Comparison of ENCODE assay signal across 9 mouse cellular contexts in genomic region chr14:119137512-119137905, GRCm38 (mm10). TPM values are rescaled to one million over a fixed set of nuclear protein-coding genes. Genes with fewer than 3 reads are reported as not detected.
DNase-seq lines count a peak whose midpoint lies in the region; ATAC-seq and TF ChIP-seq lines count a peak whose summit lies in the region.
"Had no signal": no experiment of that assay in that cellular context is flagged by ENCODE, and none has a peak within 500 bp of the region (broad histone marks: within the 10 kb centered on the region; RNA-seq: fewer than 3 reads in every experiment).

No protein-coding gene starts in this region.

- no peak for TF ChIP-seq CTCF in E14TG2a.4 (conservative IDR thresholded peaks at IDR 0.05; ENCODE audit: low read length)
- peak; percentile 68 for TF ChIP-seq CTCF in layer of hippocampus, adult 2 months (conservative IDR thresholded peaks at IDR 0.05)

- peak overlapping the region; percentile 97 for H3K4me2 ChIP-seq in forebrain, embryonic 13.5 days
- peak overlapping the region; percentile 66 for H3K4me2 ChIP-seq in liver, embryonic 15.5 days
- H3K4me2 ChIP-seq in neural tube, embryonic 15.5 days: peak overlapping the region; percentile 94

- under 1% methylated on average over 37 of the region's 38 CpGs for WGBS in forebrain, embryonic 13.5 days
- WGBS in liver, embryonic 15.5 days (ENCODE audit: insufficient replicate concordance): under 1% methylated on average over 38 of the region's 38 CpGs
- under 1% methylated on average over 38 of the region's 38 CpGs for WGBS in neural tube, embryonic 15.5 days

- DNase-seq in heart, postnatal 4 days: peak; percentile 49
- peak; percentile 92 for DNase-seq in layer of hippocampus, adult 2 months (ENCODE audit: low spot score in 2 of 2)
- DNase-seq in thymus, postnatal 4 days: peak; percentile 56

- H3K9me3 ChIP-seq in E14TG2a.4 (ENCODE audit: low read length): peaks cover 40% of the 10 kb centered on the region
- H3K9me3 ChIP-seq in forebrain, embryonic 13.5 days (replicated peaks): no peaks in the 10 kb centered on the region
- no peaks in the 10 kb centered on the region for H3K9me3 ChIP-seq in liver, embryonic 15.5 days (replicated peaks)
- no peaks in the 10 kb centered on the region for H3K9me3 ChIP-seq in neural tube, embryonic 15.5 days (replicated peaks)

- H3K4me3 ChIP-seq in E14TG2a.4 (replicated peaks; ENCODE audit: low read length): peak overlapping the region; percentile 86
- H3K4me3 ChIP-seq in brown adipose tissue, adult 24 weeks (ENCODE audit: insufficient read depth, low read depth, low read length): peak overlapping the region; percentile 52
- H3K4me3 ChIP-seq in forebrain, embryonic 13.5 days: peak overlapping the region; percentile 69
- peak overlapping the region; percentile 76 for H3K4me3 ChIP-seq in layer of hippocampus, adult 2 months
- peak overlapping the region; percentile 49 for H3K4me3 ChIP-seq in liver, embryonic 15.5 days (replicated peaks)
- H3K4me3 ChIP-seq in neural tube, embryonic 15.5 days (replicated peaks): peak overlapping the region; percentile 74

- peak; percentile 95 for ATAC-seq in forebrain, embryonic 13.5 days
- ATAC-seq in liver, embryonic 15.5 days (ENCODE audit: insufficient read depth): peak; percentile 15; the same call in 1 of the 2 replicates
- ATAC-seq in neural tube, embryonic 15.5 days (ENCODE audit: low FRiP score): peak; percentile 90

- H3K27me3 ChIP-seq in E14TG2a.4 (ENCODE audit: insufficient read depth, low read length): peaks cover 64% of the 10 kb centered on the region
- H3K27me3 ChIP-seq in forebrain, embryonic 13.5 days: peaks cover 47% of the 10 kb centered on the region
- peaks cover 67% of the 10 kb centered on the region for H3K27me3 ChIP-seq in liver, embryonic 15.5 days
- H3K27me3 ChIP-seq in neural tube, embryonic 15.5 days (replicated peaks): peaks cover 21% of the 10 kb centered on the region

- peak overlapping the region; percentile 75 for H3K9ac ChIP-seq in forebrain, embryonic 13.5 days
- H3K9ac ChIP-seq in liver, embryonic 15.5 days: no peak overlapping the region
- peak overlapping the region; percentile 57 for H3K9ac ChIP-seq in neural tube, embryonic 15.5 days (replicated peaks)

- H3K4me1 ChIP-seq in E14TG2a.4 (replicated peaks; ENCODE audit: low read depth, low read length): peaks cover 13% of the 10 kb centered on the region; the same call in 1 of the 2 replicates
- no peaks in the 10 kb centered on the region for H3K4me1 ChIP-seq in brown adipose tissue, adult 24 weeks (ENCODE audit: control insufficient read depth, insufficient read depth, insufficient read length, low read length)
- peaks cover 22% of the 10 kb centered on the region for H3K4me1 ChIP-seq in forebrain, embryonic 13.5 days
- peaks cover 5% of the 10 kb centered on the region; the same call in 1 of the 2 replicates for H3K4me1 ChIP-seq in liver, embryonic 15.5 days (replicated peaks)
- peaks cover 24% of the 10 kb centered on the region for H3K4me1 ChIP-seq in neural tube, embryonic 15.5 days

- H3K27ac ChIP-seq in brown adipose tissue, adult 24 weeks (replicated peaks; ENCODE audit: low read depth, low read length): no peak overlapping the region
- no peak overlapping the region for H3K27ac ChIP-seq in forebrain, embryonic 13.5 days
- H3K27ac ChIP-seq in layer of hippocampus, adult 2 months: peak overlapping the region; percentile 85
- H3K27ac ChIP-seq in liver, embryonic 15.5 days (replicated peaks): no peak overlapping the region
- H3K27ac ChIP-seq in neural tube, embryonic 15.5 days (replicated peaks): peak overlapping the region; percentile 57

- no peaks in the 10 kb centered on the region for H3K36me3 ChIP-seq in E14TG2a.4 (ENCODE audit: insufficient read depth, low read length)
- no peaks in the 10 kb centered on the region for H3K36me3 ChIP-seq in forebrain, embryonic 13.5 days (ENCODE audit: poor library complexity, severe bottlenecking)
- H3K36me3 ChIP-seq in liver, embryonic 15.5 days (replicated peaks): no peaks in the 10 kb centered on the region
- H3K36me3 ChIP-seq in neural tube, embryonic 15.5 days: no peaks in the 10 kb centered on the region

RNA-seq across cellular contexts. Expression of gene Hs6st3, which starts 0.6 kb away (rescaled TPM):
- polyA plus RNA-seq in brown adipose tissue, adult 24 weeks (2012; ENCODE audit: insufficient read depth, insufficient read length, missing spikeins): not detected in 2 replicates
- 0.26 and 0.35 TPM in 2 replicates for polyA plus RNA-seq in forebrain, embryonic 13.5 days (2015; fragmentation: Nextera tagmentation; extraction: Ambion mirVana)
- total RNA-seq in heart, postnatal 4 days (2021): under 1 TPM in 1 of 2 experiments, not detected in 1; 0.16 TPM
- total RNA-seq in layer of hippocampus, adult 2 months (2021): 10 to 100 TPM; 61.6 to 66.8 TPM
- polyA plus RNA-seq in liver, embryonic 15.5 days (2015; fragmentation: Nextera tagmentation; extraction: Ambion mirVana): not detected in 2 replicates
- polyA plus RNA-seq in neural tube, embryonic 15.5 days (2015; fragmentation: Nextera tagmentation; extraction: Ambion mirVana): 2.0 and 2.1 TPM in 2 replicates
- total RNA-seq: neutrophil, adult 5-6 weeks had no signal

RNA-seq across cellular contexts. Expression of gene Uggt2, which starts 38.3 kb away (rescaled TPM):
- 5.8 and 21.4 TPM in 2 replicates for polyA plus RNA-seq in brown adipose tissue, adult 24 weeks (2012; ENCODE audit: insufficient read depth, insufficient read length, missing spikeins)
- 12.6 and 15.5 TPM in 2 replicates for polyA plus RNA-seq in forebrain, embryonic 13.5 days (2015; fragmentation: Nextera tagmentation; extraction: Ambion mirVana)
- total RNA-seq in heart, postnatal 4 days (2021): 1 to 10 TPM; 5.5 to 7.9 TPM
- 10 to 100 TPM; 27.4 to 31.3 TPM for total RNA-seq in layer of hippocampus, adult 2 months (2021)
- 1.0 and 1.7 TPM in 2 replicates for polyA plus RNA-seq in liver, embryonic 15.5 days (2015; fragmentation: Nextera tagmentation; extraction: Ambion mirVana)
- 15.1 and 19.8 TPM in 2 replicates for polyA plus RNA-seq in neural tube, embryonic 15.5 days (2015; fragmentation: Nextera tagmentation; extraction: Ambion mirVana)

Comparison
In these comparisons a context has a peak if more than half of its experiments do, and no peak if none do; other contexts are left out.
1. H3K27ac ChIP-seq: peak in layer of hippocampus, adult 2 months (single experiment) and neural tube, embryonic 15.5 days (single experiment); none in brown adipose tissue, adult 24 weeks (single experiment), forebrain, embryonic 13.5 days (single experiment) and liver, embryonic 15.5 days (single experiment).
2. ATAC-seq: peak in every context shown above with its lines; median percentile 95 in forebrain, embryonic 13.5 days; 90 in neural tube, embryonic 15.5 days; 15 in liver, embryonic 15.5 days.
3. Peak in every context shown above with its lines, with median percentiles within 50 percentile points of each other: H3K4me3 ChIP-seq, H3K4me2 ChIP-seq and DNase-seq.